Mouse (Mus musculus) heart, adult 2 months (tissue): Measurements from ENCODE around the gene Nat8f4. TPM values are rescaled to one million over a fixed set of nuclear protein-coding genes. Genes with fewer than 3 reads are reported as not detected.

ENCODE experiments used
- DNase-seq, 2 experiments: peaks; one replicate each; pipeline ENCODE4 v3.0.0; 2021
- H3K27ac ChIP-seq: fragments of 200-600 bp; 2 replicates; pipeline ENCODE4 v1.8.1; 2022
- H3K27me3 ChIP-seq: fragments of 200-500 bp; 2 replicates; pipeline ENCODE4 v1.6.1; 2012; ENCODE audit warnings: mild to moderate bottlenecking, low read length, inconsistent platforms, mixed read lengths; ENCODE audit not compliant: control insufficient read depth, insufficient read depth
- H3K36me3 ChIP-seq: fragments of 200-500 bp; 2 replicates; pipeline ENCODE4 v1.6.1; 2012; ENCODE audit warnings: low read length, inconsistent platforms; ENCODE audit not compliant: control insufficient read depth, insufficient read depth
- H3K4me1 ChIP-seq: fragments of 200-500 bp; 2 replicates; pipeline ENCODE4 v1.6.1; 2011; ENCODE audit warnings: low read length; ENCODE audit not compliant: control insufficient read depth, insufficient read depth
- H3K4me3 ChIP-seq: fragments of 200-600 bp; 2 replicates; pipeline ENCODE4 v1.8.1; 2022
- H3K79me2 ChIP-seq: fragments of 200-500 bp; replicated peaks from 2 replicates; pipeline ENCODE4 v1.6.1; 2012; ENCODE audit warnings: mild to moderate bottlenecking, inconsistent platforms, low read length, moderate library complexity, mixed read lengths; ENCODE audit not compliant: control insufficient read depth, insufficient read depth
- H3K9ac ChIP-seq: fragments of 200-500 bp; 2 replicates; pipeline ENCODE4 v1.6.1; 2012; ENCODE audit warnings: low read depth, mild to moderate bottlenecking, control low read depth, inconsistent platforms, low read length, mixed read lengths
- CTCF ChIP-seq: fragments of 200-600 bp; IDR thresholded peaks from 2 replicates; pipeline ENCODE4 v1.8.1; 2022; ENCODE audit warnings: antibody characterized with exemption, mild to moderate bottlenecking, moderate library complexity
- EP300 ChIP-seq: fragments of 200-500 bp; IDR thresholded peaks from 2 replicates; pipeline ENCODE4 v1.6.1; 2011; ENCODE audit warnings: low read depth, low read length, control low read depth; ENCODE audit not compliant: insufficient read depth
- POLR2A ChIP-seq: fragments of 200-500 bp; IDR thresholded peaks from 2 replicates; pipeline ENCODE4 v1.6.1; 2011; ENCODE audit warnings: mild to moderate bottlenecking, low read depth, low read length, control low read depth; ENCODE audit not compliant: insufficient read depth
- WGBS: fragments of 180-500 bp; shearing (Covaris S2); methylation state at CpG from one replicate; pipeline ENCODE4 v1.1.7; 2018; 5-methylcytosine and 5-hydroxymethylcytosine counted together
- intact Hi-C: fragments of 180-260 bp; cut with DNase I; formaldehyde crosslinking; loops from one replicate; pipeline ENCODE4 v1.15.1; 2025
- polyA plus RNA-seq: library from polyadenylated mRNA; depleted of rRNA; stranded (reverse); fragments of >200 nt; gene quantifications from 2 replicates; pipeline ENCODE4 v1.2.3, GENCODE M21; 2012; rRNA removed
- total RNA-seq, 2 experiments: library from RNA; stranded (reverse); gene quantifications; 2 replicates each; pipeline ENCODE4 v1.2.3; 2021

Nat8f4 gene
- total and polyA plus RNA-seq, 3 experiments: 0.66 to 0.76 (median 0.73) TPM

DNA sequence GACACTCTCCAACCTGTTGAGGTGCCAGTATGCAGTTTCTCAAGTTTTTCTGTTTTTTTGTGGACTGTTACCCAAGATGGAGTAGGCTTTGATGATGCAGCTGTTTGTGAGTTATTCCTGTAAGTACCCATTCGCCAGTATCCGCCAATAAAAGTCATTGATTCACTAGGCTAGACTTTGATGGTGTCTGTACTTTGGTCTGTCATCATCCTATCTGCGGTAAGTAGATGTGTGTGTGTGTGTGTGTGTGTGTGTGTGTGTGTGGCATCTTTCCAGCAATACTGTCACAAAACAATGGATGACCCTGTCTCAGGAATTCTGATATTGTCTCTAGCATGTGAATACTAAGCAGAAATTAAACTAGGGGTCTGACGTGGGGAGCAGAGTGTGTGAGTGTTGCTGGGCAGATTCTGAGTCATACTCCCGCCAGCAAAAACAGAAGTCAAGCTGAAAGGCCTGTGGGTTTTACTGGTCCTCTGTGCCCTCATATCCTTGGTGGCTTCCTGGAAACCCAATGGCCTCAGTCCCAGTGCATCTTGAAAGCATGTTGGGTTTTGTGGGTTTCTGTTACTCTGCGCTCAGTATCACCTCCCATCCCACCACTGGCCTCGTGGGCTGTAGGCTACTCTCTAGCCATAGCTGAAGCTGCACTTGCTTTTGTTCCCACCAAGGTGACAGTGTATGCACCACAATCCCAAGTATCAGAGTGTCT lies 53.5 kb downstream of the Nat8f4 start:
- H3K27me3 ChIP-seq: no peaks in the 10 kb centered on the region
- no peak overlapping the region for H3K4me3 ChIP-seq
- no peaks in the 10 kb centered on the region for H3K79me2 ChIP-seq
- H3K36me3 ChIP-seq: no peaks in the 10 kb centered on the region
- DNase-seq: no peak
- TF ChIP-seq POLR2A (no peak), CTCF (no peak), EP300 (no peak)
- no peaks in the 10 kb centered on the region for H3K4me1 ChIP-seq
- intact Hi-C loops: no loop called here
- H3K27ac ChIP-seq: no peak overlapping the region
- WGBS: 81% methylated on average over 7 of the region's 7 CpGs
- H3K9ac ChIP-seq: no peak overlapping the region

DNA sequence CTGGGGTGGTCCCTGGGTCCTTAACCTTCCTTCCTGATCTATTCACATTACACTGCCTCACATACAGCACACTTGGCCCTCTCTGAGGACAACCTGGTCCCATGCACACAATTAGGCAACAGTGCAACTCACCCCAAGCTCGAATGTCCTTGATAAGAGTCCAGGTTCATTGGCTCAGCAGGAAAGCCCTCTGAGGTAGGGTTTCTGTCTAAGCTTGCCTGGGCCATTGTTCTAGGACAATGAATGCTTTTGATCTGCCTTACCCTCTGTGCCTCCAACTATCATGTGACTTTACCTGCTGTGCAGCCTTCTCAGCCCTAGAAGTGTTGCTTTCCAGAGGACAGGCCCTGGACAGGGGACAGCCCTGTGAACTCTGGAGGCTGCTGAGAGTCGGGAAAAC lies 55.4 kb downstream of the Nat8f4 start:
- TF ChIP-seq POLR2A (no peak), CTCF (no peak), EP300 (no peak)
- DNase-seq: no peak
- Histone ChIP-seq H3K4me3 (no peak overlapping the region), H3K9ac (no peak overlapping the region), H3K27me3 (no peaks in the 10 kb centered on the region), H3K4me1 (no peaks in the 10 kb centered on the region), H3K79me2 (no peaks in the 10 kb centered on the region), H3K27ac (no peak overlapping the region), H3K36me3 (no peaks in the 10 kb centered on the region)
- intact Hi-C loops: no loop called here
- WGBS: 34% methylated on average over 2 of the region's 2 CpGs

Other genes starting within 250 kb of the Nat8f4 start
- gene Nat8f7, start 191.7 kb downstream of the Nat8f4 start, total RNA-seq: under 1 TPM in 1 of 2 experiments, not detected in 1; 0.13 TPM
- 0.47 and 0.62 TPM in 2 replicates for gene Nat8f7, start 191.7 kb downstream of the Nat8f4 start, polyA plus RNA-seq
- gene Nat8f3, start 139.1 kb downstream of the Nat8f4 start, total RNA-seq: not detected
- gene Nat8f3, start 139.1 kb downstream of the Nat8f4 start, polyA plus RNA-seq: 0.64 and 2.7 TPM in 2 replicates
- gene Nat8f6, start 83.9 kb downstream of the Nat8f4 start, total RNA-seq: under 1 TPM in 1 of 2 experiments, not detected in 1; 0.18 TPM
- gene Nat8f6, start 83.9 kb downstream of the Nat8f4 start, polyA plus RNA-seq: 0.29 and 0.73 TPM in 2 replicates
- not detected for gene Nat8f5, start 83.9 kb downstream of the Nat8f4 start, total RNA-seq
- gene Nat8f5, start 83.9 kb downstream of the Nat8f4 start, polyA plus RNA-seq: not detected in 2 replicates
- gene Nat8, start 72.8 kb downstream of the Nat8f4 start, total RNA-seq: not detected
- not detected in 2 replicates for gene Nat8, start 72.8 kb downstream of the Nat8f4 start, polyA plus RNA-seq
- gene Nat8f2, start 35.7 kb downstream of the Nat8f4 start, total RNA-seq: under 1 TPM in 1 of 2 experiments, not detected in 1; 0.13 TPM
- gene Nat8f2, start 35.7 kb downstream of the Nat8f4 start, polyA plus RNA-seq: 0.15 TPM in 1 of 2 replicates, not detected in the other
- 10 to 100 TPM; 11.0 to 14.1 TPM for gene Tprkb, start 7.0 kb upstream of the Nat8f4 start, total RNA-seq
- 12.2 and 15.5 TPM in 2 replicates for gene Tprkb, start 7.0 kb upstream of the Nat8f4 start, polyA plus RNA-seq
- 1 to 10 TPM; 2.0 to 2.1 TPM for gene Nat8f1, start 10.8 kb upstream of the Nat8f4 start, total RNA-seq
- gene Nat8f1, start 10.8 kb upstream of the Nat8f4 start, polyA plus RNA-seq: 5.1 and 6.1 TPM in 2 replicates
- gene Dusp11, start 56.8 kb upstream of the Nat8f4 start, total RNA-seq: 10 to 100 TPM; 38.0 to 41.8 TPM
- 26.0 and 52.4 TPM in 2 replicates for gene Dusp11, start 56.8 kb upstream of the Nat8f4 start, polyA plus RNA-seq
- not detected for gene Figla, start 111.3 kb upstream of the Nat8f4 start, total RNA-seq
- not detected in 2 replicates for gene Figla, start 111.3 kb upstream of the Nat8f4 start, polyA plus RNA-seq
- under 1 TPM; 0.16 to 0.39 TPM for gene Add2, start 123.8 kb upstream of the Nat8f4 start, total RNA-seq
- gene Add2, start 123.8 kb upstream of the Nat8f4 start, polyA plus RNA-seq: 0.25 and 0.47 TPM in 2 replicates